Mouse (Mus musculus): ENCODE results near the gene Thap3.

- TF ChIP-seq CTCF (IDR thresholded peaks at IDR 0.05; ENCODE audit: low read depth, low read length) (no peak), GATA2 (IDR thresholded peaks at IDR 0.05; ENCODE audit: borderline replicate concordance, low read depth, low read length) (no peak), POLR2AphosphoS5 (IDR thresholded peaks at IDR 0.05; ENCODE audit: insufficient replicate concordance, low read depth, low read length) (no peak), TAL1 (conservative IDR thresholded peaks at IDR 0.05; ENCODE audit: low read depth, low read length) (no peak), GATA1 (IDR thresholded peaks at IDR 0.05; ENCODE audit: borderline replicate concordance, low read length) (no peak)
Measured at GRCm38 (mm10) chr4:151980699-151981098, 8.1 kb downstream of the Thap3 start.
